Mouse (Mus musculus) forebrain, embryonic 14.5 days (tissue): ENCODE results near the gene Usp19. TPM values are rescaled to one million over a fixed set of nuclear protein-coding genes. Genes with fewer than 3 reads are reported as not detected.

Source experiments
- ATAC-seq: fragments of 200-750 bp; cut with Nextera tagmentation; 2 replicates; pipeline ENCODE4 v1.8.0; 2017; ENCODE audit warnings: mild to moderate bottlenecking, moderate library complexity
- DNase-seq: peaks from one replicate; pipeline ENCODE4 v3.0.0-alpha.2; 2015; ENCODE audit warnings: low spot score
- H3K27ac ChIP-seq: fragments of 300-500 bp; sonication (generic); 2 replicates; pipeline ENCODE4 v1.5.1; 2014; ENCODE audit warnings: low read depth, mild to moderate bottlenecking, control low read depth, low read length, moderate library complexity
- H3K27me3 ChIP-seq: fragments of 300-500 bp; sonication (generic); replicated peaks from 2 replicates; pipeline ENCODE4 v1.6.1; 2014; ENCODE audit warnings: low read length, control low read depth, mixed read lengths; ENCODE audit not compliant: control insufficient read depth, insufficient read depth
- H3K36me3 ChIP-seq: fragments of 300-500 bp; sonication (generic); 2 replicates; pipeline ENCODE4 v1.6.1; 2014; ENCODE audit warnings: low read length, control low read depth; ENCODE audit not compliant: control insufficient read depth, insufficient read depth
- H3K4me1 ChIP-seq: fragments of 300-500 bp; sonication (generic); 2 replicates; pipeline ENCODE4 v1.6.1; 2014; ENCODE audit warnings: antibody characterized with exemption, low read length, control low read depth; ENCODE audit not compliant: control insufficient read depth, insufficient read depth
- H3K4me2 ChIP-seq: fragments of 300-500 bp; sonication (generic); 2 replicates; pipeline ENCODE4 v1.6.1; 2014; ENCODE audit warnings: mild to moderate bottlenecking, control low read depth, low read length
- H3K4me3 ChIP-seq: fragments of 300-500 bp; sonication (generic); 2 replicates; pipeline ENCODE4 v1.5.1; 2014; ENCODE audit warnings: low read depth, low read length, control low read depth
- H3K9ac ChIP-seq: fragments of 300-500 bp; sonication (generic); 2 replicates; pipeline ENCODE4 v1.6.1; 2014; ENCODE audit warnings: mild to moderate bottlenecking, low read length, control low read depth, moderate library complexity
- H3K9me3 ChIP-seq: fragments of 300-500 bp; sonication (generic); replicated peaks from 2 replicates; pipeline ENCODE4 v1.6.1; 2016; ENCODE audit warnings: low read length, control low read depth, mixed read lengths; ENCODE audit not compliant: control insufficient read depth
- WGBS: fragments of 180-500 bp; shearing (Covaris S2); extraction: QIAGEN DNeasy Blood & Tissue Kit; methylation state at CpG from one replicate; pipeline ENCODE4 v1.1.7; 2014; 5-methylcytosine and 5-hydroxymethylcytosine counted together
- polyA plus RNA-seq: library from polyadenylated mRNA; unstranded; fragments of >200 nt; fragmentation: Nextera tagmentation; extraction: Ambion mirVana; gene quantifications from 2 replicates; pipeline ENCODE4 v1.2.1, GENCODE M21; 2014

The Usp19 gene
- polyA plus RNA-seq, 1 experiment from 2014 or later: 48.0 TPM

DNA sequence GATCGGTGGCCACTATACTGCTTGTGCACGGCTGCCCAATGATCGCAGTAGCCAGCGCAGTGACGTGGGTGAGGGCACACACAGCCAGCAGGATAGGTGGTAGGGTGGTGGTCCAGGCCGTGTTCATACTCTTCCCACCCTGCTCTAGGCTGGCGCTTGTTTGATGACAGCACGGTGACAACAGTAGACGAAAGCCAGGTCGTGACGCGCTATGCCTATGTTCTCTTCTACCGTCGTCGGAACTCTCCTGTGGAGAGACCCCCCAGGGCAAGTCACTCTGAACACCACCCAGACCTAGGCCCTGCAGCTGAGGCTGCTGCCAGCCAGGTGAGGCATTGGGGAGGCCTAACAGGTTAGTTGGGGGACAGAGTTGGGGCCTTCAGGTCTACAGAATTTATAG, 9.5 kb downstream of the Usp19 start:
- H3K36me3 ChIP-seq: peaks cover 84% of the 10 kb centered on the region
- H3K9ac ChIP-seq: no peak overlapping the region
- H3K4me2 ChIP-seq: no peak overlapping the region
- no peaks in the 10 kb centered on the region for H3K4me1 ChIP-seq
- no peaks in the 10 kb centered on the region for H3K9me3 ChIP-seq
- H3K27me3 ChIP-seq: no peaks in the 10 kb centered on the region
- no peak overlapping the region for H3K4me3 ChIP-seq
- no peak for DNase-seq
- ATAC-seq: no peak
- no peak overlapping the region for H3K27ac ChIP-seq
- WGBS: 95% methylated on average over 15 of the region's 15 CpGs

GRCm38 (mm10) chr9:108506901-108507300, 16.5 kb downstream of the Usp19 start:
- peaks cover 38% of the 10 kb centered on the region for H3K36me3 ChIP-seq
- WGBS: 90% methylated on average over 7 of the region's 7 CpGs
- ATAC-seq (no peak), DNase-seq (no peak)
- peaks cover 8% of the 10 kb centered on the region for H3K4me1 ChIP-seq
- H3K9me3 ChIP-seq: no peaks in the 10 kb centered on the region
- no peak overlapping the region for H3K27ac ChIP-seq
- no peaks in the 10 kb centered on the region for H3K27me3 ChIP-seq
- H3K4me2 ChIP-seq: peak overlapping the region; percentile 92
- no peak overlapping the region; the same call in 1 of the 2 replicates for H3K4me3 ChIP-seq
- no peak overlapping the region for H3K9ac ChIP-seq

DNA sequence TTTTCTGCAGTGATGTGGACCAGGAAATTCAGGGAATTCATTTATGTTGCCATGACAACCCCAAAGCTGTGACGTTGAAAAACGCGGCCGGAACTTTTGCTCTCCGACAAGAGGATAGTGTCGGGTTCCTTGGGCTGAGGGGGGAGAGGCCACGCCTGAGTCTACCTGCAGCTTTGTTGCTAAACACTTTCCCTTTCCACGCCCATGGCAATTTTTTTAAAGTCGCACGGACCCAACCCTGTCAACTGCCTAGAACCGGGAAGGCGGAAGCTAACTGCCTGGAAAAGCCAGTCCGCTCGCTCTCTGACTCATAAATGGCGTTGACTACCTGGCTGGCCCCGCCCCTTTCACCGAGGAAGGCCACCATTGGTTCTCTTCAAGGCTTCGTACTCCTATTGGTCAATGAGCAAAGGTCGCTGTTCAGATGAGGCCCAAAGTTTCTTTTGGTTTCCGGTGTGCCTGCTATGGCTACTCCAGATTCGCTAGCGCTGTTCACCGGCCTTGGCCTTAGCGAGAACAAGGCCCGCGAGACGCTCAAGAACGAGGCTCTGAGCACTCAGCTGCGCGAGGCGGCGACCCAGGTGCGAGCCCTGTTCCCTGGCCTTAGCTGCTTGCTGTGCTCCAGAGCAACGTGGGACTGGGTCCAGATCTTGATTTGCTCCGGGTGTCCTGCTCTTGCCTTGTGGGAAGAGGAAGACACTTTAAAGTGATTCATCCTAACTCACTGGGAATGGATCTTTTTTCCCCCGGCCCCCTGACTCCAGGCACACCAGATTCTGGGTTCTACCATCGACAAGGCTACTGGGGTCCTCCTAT, 17.4 kb downstream of the Usp19 start, which contains the start of gene Qars:
Gene Qars, plus strand, starts transcription at position 88 of the 816 bp plus-strand sequence.
- WGBS: under 1% methylated on average over 37 of the region's 37 CpGs
- peak; percentile 98 for DNase-seq

GRCm38 (mm10) chr9:108508776-108509175, 18.4 kb downstream of the Usp19 start:
- Histone ChIP-seq H3K4me3 (peak overlapping the region; percentile 55), H3K4me1 (peaks cover 8% of the 10 kb centered on the region), H3K9me3 (no peaks in the 10 kb centered on the region), H3K27me3 (no peaks in the 10 kb centered on the region), H3K27ac (no peak overlapping the region), H3K4me2 (peak overlapping the region; percentile 92), H3K36me3 (peaks cover 42% of the 10 kb centered on the region), H3K9ac (no peak overlapping the region; the same call in 1 of the 2 replicates)
- ATAC-seq (no peak), DNase-seq (no peak)
- 91% methylated on average over 7 of the region's 7 CpGs for WGBS

More for the DNA sequence above, 17.4 kb downstream of the Usp19 start, which contains the start of gene Qars:
- peaks cover 8% of the 10 kb centered on the region for H3K4me1 ChIP-seq
- no peaks in the 10 kb centered on the region for H3K27me3 ChIP-seq
- peaks cover 40% of the 10 kb centered on the region for H3K36me3 ChIP-seq
- no peaks in the 10 kb centered on the region for H3K9me3 ChIP-seq
- peak within 1 kb of the TSS; percentile 70 for H3K9ac ChIP-seq
- H3K4me2 ChIP-seq: peak within 1 kb of the TSS; percentile 92
- peak within 1 kb of the TSS; percentile 55 for H3K4me3 ChIP-seq
- peak; percentile 98 for ATAC-seq
- peak within 1 kb of the TSS; percentile 34; the same call in 1 of the 2 replicates for H3K27ac ChIP-seq

DNA sequence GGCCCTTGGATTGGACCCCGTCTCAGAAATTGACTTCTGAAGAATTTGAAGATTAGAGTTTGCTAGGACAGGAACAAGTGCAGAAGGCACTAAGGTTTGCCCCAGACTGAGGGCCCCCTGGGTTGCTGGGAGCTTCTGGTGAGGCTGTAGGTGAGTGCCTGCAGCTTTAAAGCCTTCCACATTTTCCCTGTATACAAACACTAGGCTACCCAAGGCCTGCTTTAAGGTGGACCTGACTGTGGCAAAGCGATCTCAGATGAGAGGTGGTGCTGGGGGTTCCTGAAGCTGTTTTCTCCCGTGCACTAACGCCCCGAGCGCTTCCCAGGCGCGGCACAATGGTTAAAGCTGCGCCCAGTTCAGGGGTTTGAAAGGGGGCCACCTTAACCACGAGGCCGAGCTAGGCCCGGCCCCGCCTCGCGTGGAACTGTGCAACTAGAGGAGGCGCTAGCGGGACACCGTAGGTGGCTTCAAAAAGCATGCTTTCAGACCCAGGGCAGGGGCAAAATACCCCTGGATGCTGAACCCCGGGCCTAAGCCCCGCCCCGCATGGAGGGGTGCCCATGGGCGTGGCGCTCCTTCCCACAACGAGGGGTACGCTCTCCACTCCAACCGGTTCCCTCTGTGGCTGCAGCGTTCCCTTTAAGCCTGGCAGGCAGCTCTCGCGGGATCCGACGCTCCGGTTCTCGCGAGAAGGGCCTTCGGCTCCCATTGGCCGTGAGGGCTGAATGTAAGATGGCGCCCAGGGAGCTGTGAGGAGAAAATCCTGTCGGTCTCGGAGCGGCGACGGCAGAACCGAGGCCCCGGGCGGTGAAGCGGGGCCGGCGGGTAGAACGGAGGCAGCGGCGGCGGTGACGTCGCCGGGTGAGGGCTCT, 26.2 kb downstream of the Usp19 start, which contains the start of gene Qrich1:
Gene Qrich1, plus strand, starts transcription at position 427 of the 872 bp plus-strand sequence.
- peak within 1 kb of the TSS; percentile 100 for H3K27ac ChIP-seq
- peak; percentile 97 for ATAC-seq

GRCm38 (mm10) chr9:108517253-108517930, 27.0 kb downstream of the Usp19 start:
- peaks cover 20% of the 10 kb centered on the region for H3K4me1 ChIP-seq
- peak overlapping the region; percentile 67 for H3K4me2 ChIP-seq
- ATAC-seq: peak; percentile 78
- H3K27ac ChIP-seq: peak overlapping the region; percentile 100
- under 1% methylated on average over 57 of the region's 95 CpGs for WGBS
- H3K9me3 ChIP-seq: no peaks in the 10 kb centered on the region
- no peaks in the 10 kb centered on the region for H3K27me3 ChIP-seq
- peak overlapping the region; percentile 94 for H3K9ac ChIP-seq
- peaks cover 39% of the 10 kb centered on the region for H3K36me3 ChIP-seq
- peak overlapping the region; percentile 91 for H3K4me3 ChIP-seq
- DNase-seq: peak; percentile 92

More for the DNA sequence above, 26.2 kb downstream of the Usp19 start, which contains the start of gene Qrich1:
- DNase-seq: peak; percentile 100
- H3K27me3 ChIP-seq: no peaks in the 10 kb centered on the region
- peak within 1 kb of the TSS; percentile 94 for H3K9ac ChIP-seq
- H3K9me3 ChIP-seq: no peaks in the 10 kb centered on the region
- peaks cover 14% of the 10 kb centered on the region for H3K4me1 ChIP-seq
- H3K4me3 ChIP-seq: peak within 1 kb of the TSS; percentile 91
- peak within 1 kb of the TSS; percentile 67 for H3K4me2 ChIP-seq
- H3K36me3 ChIP-seq: peaks cover 47% of the 10 kb centered on the region
- 2% methylated on average over 49 of the region's 55 CpGs for WGBS

DNA sequence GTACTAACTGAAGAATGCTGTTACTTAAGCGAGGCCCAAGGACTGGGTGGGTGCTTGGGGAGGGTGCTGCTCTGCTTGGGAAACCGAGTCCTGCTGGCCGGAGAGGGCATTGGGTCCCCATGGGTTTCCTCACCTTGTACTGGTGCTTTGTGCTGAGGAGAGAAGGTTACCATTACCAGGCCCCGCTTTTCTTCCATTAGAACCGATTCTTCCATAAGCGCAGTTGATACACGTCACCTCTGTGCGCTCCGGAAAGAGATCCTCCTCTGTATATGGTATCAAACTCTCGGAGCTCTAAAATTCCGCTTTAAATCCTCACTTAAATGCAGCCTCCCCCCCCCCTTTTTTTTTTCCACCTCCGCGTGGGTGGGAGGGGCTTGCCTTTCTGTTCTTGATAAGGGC, 27.5 kb downstream of the Usp19 start:
- Histone ChIP-seq H3K27ac (peak overlapping the region; percentile 100), H3K27me3 (no peaks in the 10 kb centered on the region), H3K4me3 (peak overlapping the region; percentile 91), H3K9me3 (no peaks in the 10 kb centered on the region), H3K36me3 (peaks cover 33% of the 10 kb centered on the region), H3K4me1 (peaks cover 20% of the 10 kb centered on the region), H3K4me2 (peak overlapping the region; percentile 67), H3K9ac (peak overlapping the region; percentile 94)
- ATAC-seq (no peak), DNase-seq (peak; percentile 77)
- under 1% methylated on average over 13 of the region's 13 CpGs for whole genome bisulfite sequencing

GRCm38 (mm10) chr9:108521604-108522003, 31.2 kb downstream of the Usp19 start:
- no peak overlapping the region for H3K9ac ChIP-seq
- no peak overlapping the region for H3K4me2 ChIP-seq
- peak; percentile 3 for DNase-seq
- H3K9me3 ChIP-seq: no peaks in the 10 kb centered on the region
- ATAC-seq: no peak
- peaks cover 11% of the 10 kb centered on the region; the same call in 1 of the 2 replicates for H3K36me3 ChIP-seq
- peaks cover 16% of the 10 kb centered on the region for H3K4me1 ChIP-seq
- H3K27me3 ChIP-seq: no peaks in the 10 kb centered on the region
- H3K27ac ChIP-seq: no peak overlapping the region
- H3K4me3 ChIP-seq: no peak overlapping the region
- 53% methylated on average over 2 of the region's 2 CpGs for WGBS
